Mouse (Mus musculus): ENCODE data around the gene Necap1.

Gene Necap1

DNA sequence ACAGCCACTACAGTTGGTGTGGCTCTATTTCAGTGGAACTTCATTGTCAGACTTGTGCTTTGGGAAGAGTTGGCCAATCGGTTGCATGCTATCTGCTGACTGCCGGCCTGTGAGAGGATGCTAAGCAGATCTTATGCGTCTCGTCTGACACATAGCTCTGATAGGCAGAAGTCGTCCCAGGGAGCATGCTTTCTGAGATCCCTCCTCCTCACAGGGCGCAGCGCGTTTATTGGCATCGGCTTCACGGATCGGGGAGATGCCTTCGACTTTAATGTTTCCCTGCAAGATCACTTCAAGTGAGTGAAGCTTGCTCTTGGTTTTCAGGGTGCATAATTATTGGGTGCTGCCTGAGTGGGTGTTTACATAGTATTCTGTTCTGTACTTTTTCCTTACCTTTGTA, 7.0 kb downstream of the Necap1 start:
- in situ Hi-C loops (cut with MboI, MseI), result loop anchor here in 1 of 2 experiments (25.0 kb wide), 2 partner anchors 1381 to 1506 kb away; no protein-coding TSS in a partner anchor

DNA sequence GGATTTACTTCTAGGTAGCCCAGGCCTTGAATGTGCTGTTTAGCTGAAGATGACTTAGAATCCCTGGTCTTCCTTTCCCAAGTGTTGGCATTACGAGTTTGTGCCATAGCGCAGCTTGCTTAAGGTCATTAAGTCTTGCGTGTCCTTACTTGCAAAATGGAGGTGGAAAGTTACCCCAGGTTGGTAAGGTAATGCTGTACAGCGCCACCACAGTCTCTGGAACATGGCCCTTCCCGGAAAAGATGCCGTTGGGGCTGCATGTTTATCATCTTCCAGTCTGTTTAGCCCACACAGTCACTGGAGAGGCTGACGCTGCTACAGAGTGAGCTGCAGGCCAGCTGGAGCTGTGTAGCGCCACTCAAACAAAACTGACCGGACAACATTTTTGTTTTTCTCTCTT, 9.3 kb downstream of the Necap1 start:
- in situ Hi-C loops (cut with MboI, MseI), result loop anchor here in 1 of 2 experiments (25.0 kb wide), 2 partner anchors 1379 to 1504 kb away; no protein-coding TSS in a partner anchor

DNA sequence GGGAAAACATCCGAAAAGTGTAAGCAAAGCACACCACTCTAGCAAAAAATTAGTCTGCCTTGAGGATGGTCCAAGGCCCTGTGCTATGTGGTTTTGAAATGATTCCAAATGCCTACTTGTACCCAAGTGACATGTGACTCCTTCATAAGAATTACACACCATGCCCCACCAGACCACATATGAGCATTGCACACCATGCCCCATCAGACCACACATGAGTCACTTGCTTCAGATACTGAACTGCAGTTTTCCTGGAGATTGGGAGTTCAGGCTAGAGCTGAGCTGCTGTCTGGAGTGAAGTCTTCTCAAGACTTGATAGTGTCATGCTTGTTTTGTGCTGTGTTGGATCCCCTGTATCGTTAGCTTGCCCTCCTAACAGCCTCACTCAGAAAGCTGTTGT, 15.3 kb downstream of the Necap1 start:
- in situ Hi-C loops (cut with MboI, MseI), result loop anchor here in 1 of 2 experiments (25.0 kb wide), 2 partner anchors 1373 to 1498 kb away; no protein-coding TSS in a partner anchor

DNA sequence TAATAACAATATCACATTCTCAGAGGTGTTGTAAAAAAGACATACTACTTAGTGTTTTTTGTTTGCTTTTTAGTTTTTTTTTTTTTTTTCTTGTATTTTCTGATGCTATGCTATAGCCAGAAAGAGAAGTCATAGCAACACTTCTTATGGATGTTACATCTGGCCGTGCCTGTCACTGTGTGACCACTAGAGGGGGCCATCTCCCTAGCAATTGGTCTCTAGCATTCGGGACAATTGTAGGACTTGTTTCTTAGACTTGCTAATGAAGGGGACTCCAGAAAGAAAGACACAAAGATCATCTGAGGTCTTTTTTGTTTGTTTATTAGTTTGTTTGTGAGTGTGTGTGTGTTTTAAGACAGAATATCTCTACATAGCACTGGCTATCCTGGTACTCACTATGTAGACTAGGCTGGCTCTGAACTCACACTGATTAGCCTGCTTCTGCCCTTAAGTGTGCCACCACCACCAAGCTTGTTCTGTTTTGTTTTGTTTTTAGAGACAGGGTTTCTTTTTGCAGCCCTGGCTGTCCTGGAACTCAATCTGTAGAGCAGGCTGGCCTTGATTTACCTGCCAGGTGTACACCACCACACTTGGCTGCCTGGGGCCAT, 18.3 kb downstream of the Necap1 start:
- in situ Hi-C loops (cut with MboI, MseI), result loop anchor here (5.0 to 25.0 kb wide), 4 partner anchors 642 to 1495 kb away; partner anchors contain the start of gene Vmn2r21 (in 1 of the 2)

DNA sequence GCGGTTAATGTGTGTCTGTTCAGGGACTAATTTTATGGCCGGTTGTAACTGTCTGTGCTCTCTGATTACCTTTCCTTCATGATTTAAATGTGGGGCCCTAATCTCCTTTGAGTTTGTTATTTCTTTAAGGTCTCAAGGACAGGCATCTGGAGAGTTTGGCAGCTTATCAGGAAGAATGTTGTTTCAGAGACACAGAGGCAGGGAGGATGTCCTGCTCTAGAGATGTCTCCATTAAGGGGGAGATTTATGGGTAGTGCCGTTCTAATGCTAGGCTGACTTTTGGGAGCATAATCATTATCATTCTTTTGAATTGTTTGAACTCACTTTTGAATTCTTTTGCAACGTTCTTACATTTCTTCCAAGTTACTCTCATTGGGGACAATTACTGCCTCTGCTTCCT, 45.6 kb downstream of the Necap1 start:
- in situ Hi-C loops (cut with MboI, MseI), result loop anchor here in 1 of 2 experiments (25.0 kb wide), 1 partner anchor 1442 kb away; no protein-coding TSS in a partner anchor

DNA sequence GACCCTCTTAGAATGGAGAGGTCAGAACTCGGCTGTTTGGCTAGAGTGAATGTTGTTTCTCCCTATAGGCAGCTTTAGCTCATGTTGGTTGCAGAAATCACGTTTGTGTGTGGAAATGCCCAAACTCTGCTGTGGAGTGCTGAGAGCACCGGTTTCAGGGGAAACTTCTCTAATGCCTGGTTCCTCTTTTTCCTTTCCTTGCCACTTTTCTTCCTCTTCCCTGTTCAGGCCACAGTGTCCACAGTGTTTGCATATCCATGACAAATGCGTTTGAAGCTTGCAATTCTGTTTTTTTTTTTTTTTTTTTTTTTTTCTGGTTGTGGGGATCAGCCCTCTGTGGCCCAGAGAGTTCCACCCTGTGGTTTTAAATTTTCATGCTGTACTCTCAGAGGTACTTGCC, 47.2 kb downstream of the Necap1 start, which contains the start of gene Clec4a1:
TSS of gene Clec4a1 (plus strand) at position 398 of the 400 bp plus-strand sequence.
- in situ Hi-C loops (cut with MboI, MseI), result loop anchor here in 1 of 2 experiments (25.0 kb wide), 1 partner anchor 1441 kb away; no protein-coding TSS in a partner anchor

DNA sequence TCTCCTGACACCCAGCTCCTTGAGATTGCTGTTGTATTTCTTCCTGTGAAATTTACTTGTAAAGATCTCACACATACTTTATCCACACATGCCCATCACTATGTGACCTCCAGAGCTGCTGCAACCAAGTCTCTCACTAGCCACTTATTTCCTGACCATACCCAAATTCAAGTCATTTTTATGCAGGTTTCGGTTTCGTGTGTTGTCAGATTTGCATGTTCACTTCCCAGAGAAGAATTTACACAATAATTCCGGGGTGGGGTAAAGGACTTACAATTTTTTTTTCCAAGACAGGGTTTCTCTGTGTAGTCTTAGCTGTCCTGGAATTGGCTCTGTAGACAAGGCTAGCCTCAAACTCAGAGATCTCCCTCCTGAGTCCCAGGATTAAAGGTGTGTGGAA, 60.6 kb downstream of the Necap1 start:
- in situ Hi-C loops (cut with MboI, MseI), result loop anchor here in 1 of 2 experiments (25.0 kb wide), 1 partner anchor 698 kb away; no protein-coding TSS in a partner anchor

Measured in T-helper 17 cell (primary cell).